Mouse (Mus musculus): Measurements from ENCODE around the gene D230025D16Rik.

Gene D230025D16Rik

GRCm38 (mm10) chr8:105288958-105289732 is 64.2 kb downstream of the D230025D16Rik start:
- in situ Hi-C loops (cut with MboI; ENCODE audit: unreplicated experiment in 2 of 2): loop anchor here (5.0 to 10.0 kb wide), 4 partner anchors 37 to 167 kb away; partner anchors contain the start of gene D230025D16Rik (in 1 of the 2)

GRCm38 (mm10) chr8:105289805-105290460 is 65.0 kb downstream of the D230025D16Rik start, which contains the start of gene 4931428F04Rik:
TSS of gene 4931428F04Rik (minus strand) at chr8:105289864.
- in situ Hi-C loops (cut with MboI; ENCODE audit: unreplicated experiment in 2 of 2): loop anchor here (5.0 to 10.0 kb wide), 7 partner anchors 38 to 638 kb away; partner anchors contain the start of genes D230025D16Rik (in 1 of the 2), Fhod1 (in 1 of the 2) and Slc9a5 (in 1 of the 2)

- in situ Hi-C loops (cut with MboI; ENCODE audit: unreplicated experiment in 2 of 2): loop anchor here (5.0 kb wide), 3 partner anchors 57 to 638 kb away; partner anchors contain the start of genes Fhod1 (in 1 of the 2) and Slc9a5 (in 1 of the 2)
Measured at GRCm38 (mm10) chr8:105290554-105291314, 65.8 kb downstream of the D230025D16Rik start.

- in situ Hi-C loops (cut with MboI; ENCODE audit: unreplicated experiment in 2 of 2): loop anchor here (5.0 kb wide), 3 partner anchors 56 to 639 kb away; partner anchors contain the start of genes Fhod1 (in 1 of the 2) and Slc9a5 (in 1 of the 2)
Measured at GRCm38 (mm10) chr8:105291364-105291763, 66.4 kb downstream of the D230025D16Rik start.

GRCm38 (mm10) chr8:105291802-105292201 is 66.9 kb downstream of the D230025D16Rik start:
- in situ Hi-C loops (cut with MboI; ENCODE audit: unreplicated experiment in 2 of 2): loop anchor here (5.0 kb wide), 3 partner anchors 55 to 640 kb away; partner anchors contain the start of genes Fhod1 (in 1 of the 2) and Slc9a5 (in 1 of the 2)

GRCm38 (mm10) chr8:105292471-105292870 is 67.5 kb downstream of the D230025D16Rik start:
- in situ Hi-C loops (cut with MboI; ENCODE audit: unreplicated experiment in 2 of 2): loop anchor here (5.0 kb wide), 3 partner anchors 55 to 640 kb away; partner anchors contain the start of genes Fhod1 (in 1 of the 2) and Slc9a5 (in 1 of the 2)

GRCm38 (mm10) chr8:105293405-105293804 is 68.5 kb downstream of the D230025D16Rik start:
- in situ Hi-C loops (cut with MboI; ENCODE audit: unreplicated experiment in 2 of 2): loop anchor here (5.0 kb wide), 3 partner anchors 54 to 641 kb away; partner anchors contain the start of genes Fhod1 (in 1 of the 2) and Slc9a5 (in 1 of the 2)

- in situ Hi-C loops (cut with MboI; ENCODE audit: unreplicated experiment in 2 of 2): loop anchor here (5.0 kb wide), 3 partner anchors 53 to 642 kb away; partner anchors contain the start of genes Fhod1 (in 1 of the 2) and Slc9a5 (in 1 of the 2)
Measured at GRCm38 (mm10) chr8:105294776-105295175, 69.8 kb downstream of the D230025D16Rik start.

- in situ Hi-C loops (cut with MboI; ENCODE audit: unreplicated experiment in 2 of 2): no loop called here
Measured at GRCm38 (mm10) chr8:105295256-105295655, 70.3 kb downstream of the D230025D16Rik start.

GRCm38 (mm10) chr8:105295895-105296573 is 71.1 kb downstream of the D230025D16Rik start, which contains the start of gene Exoc3l:
TSS of gene Exoc3l (minus strand) at chr8:105296101.
- in situ Hi-C loops (cut with MboI; ENCODE audit: unreplicated experiment in 2 of 2): no loop called here

GRCm38 (mm10) chr8:105297511-105298192 is 72.7 kb downstream of the D230025D16Rik start, which contains the start of gene E2f4:
TSS of gene E2f4 (plus strand) at chr8:105297663.
- in situ Hi-C loops (cut with MboI; ENCODE audit: unreplicated experiment in 2 of 2): no loop called here

- in situ Hi-C loops (cut with MboI; ENCODE audit: unreplicated experiment in 2 of 2): no loop called here
Measured at GRCm38 (mm10) chr8:105298351-105299252, 73.7 kb downstream of the D230025D16Rik start.

- in situ Hi-C loops (cut with MboI; ENCODE audit: unreplicated experiment in 2 of 2): no loop called here
Measured at GRCm38 (mm10) chr8:105299962-105300361, 75.0 kb downstream of the D230025D16Rik start.
